Mouse (Mus musculus) kidney, embryonic 16.5 days (tissue): Measurements from ENCODE around the gene Dazap1. TPM values are rescaled to one million over a fixed set of nuclear protein-coding genes. Genes with fewer than 3 reads are reported as not detected.
A peak's percentile ranks its signal among the peaks of the same experiment; 100 is the strongest.
"Not testable (repeated sequence)": the region's sequence is repeated elsewhere in the genome, so short reads cannot be mapped to it uniquely, and the experiment has no call there.

ENCODE experiments used
- ATAC-seq: fragments of 200-750 bp; cut with Nextera tagmentation; 2 replicates; pipeline ENCODE4 v1.8.0; 2017; ENCODE audit warnings: moderate TSS enrichment; ENCODE audit not compliant: low FRiP score, low TSS enrichment
- H3K27ac ChIP-seq: fragments of 300-500 bp; sonication (generic); 2 replicates; pipeline ENCODE4 v1.5.1; 2014; ENCODE audit warnings: low read length
- H3K27me3 ChIP-seq: fragments of 300-500 bp; sonication (generic); 2 replicates; pipeline ENCODE4 v1.6.1; 2014; ENCODE audit warnings: low read length, control low read depth, mixed read lengths; ENCODE audit not compliant: insufficient read depth
- H3K36me3 ChIP-seq: fragments of 300-500 bp; sonication (generic); 2 replicates; pipeline ENCODE4 v1.6.1; 2014; ENCODE audit warnings: low read length, control low read depth, mixed read lengths; ENCODE audit not compliant: insufficient read depth
- H3K4me1 ChIP-seq: fragments of 300-500 bp; sonication (generic); 2 replicates; pipeline ENCODE4 v1.6.1; 2014; ENCODE audit warnings: low read length, control low read depth, mixed read lengths; ENCODE audit not compliant: insufficient read depth
- H3K4me2 ChIP-seq: fragments of 300-500 bp; sonication (generic); replicated peaks from 2 replicates; pipeline ENCODE4 v1.6.1; 2014; ENCODE audit warnings: low read depth, low read length
- H3K4me3 ChIP-seq: fragments of 300-500 bp; sonication (generic); 2 replicates; pipeline ENCODE4 v1.5.1; 2014; ENCODE audit warnings: mild to moderate bottlenecking, low read length
- H3K9ac ChIP-seq: fragments of 300-500 bp; sonication (generic); replicated peaks from 2 replicates; pipeline ENCODE4 v1.6.1; 2014; ENCODE audit warnings: low read length
- H3K9me3 ChIP-seq: fragments of 300-500 bp; sonication (generic); 2 replicates; pipeline ENCODE4 v1.6.1; 2016; ENCODE audit warnings: low read length, control low read depth
- WGBS: fragments of 180-500 bp; shearing (Covaris S2); extraction: QIAGEN DNeasy Blood & Tissue Kit; methylation state at CpG from one replicate; pipeline ENCODE4 v1.1.7; 2014; 5-methylcytosine and 5-hydroxymethylcytosine counted together
- polyA plus RNA-seq: library from polyadenylated mRNA; unstranded; fragments of >200 nt; fragmentation: Nextera tagmentation; extraction: Ambion mirVana; gene quantifications from 2 replicates; pipeline ENCODE4 v1.2.1, GENCODE M21; 2015

Dazap1 gene
- 52.7 and 55.4 TPM in 2 replicates for polyA plus RNA-seq

DNA sequence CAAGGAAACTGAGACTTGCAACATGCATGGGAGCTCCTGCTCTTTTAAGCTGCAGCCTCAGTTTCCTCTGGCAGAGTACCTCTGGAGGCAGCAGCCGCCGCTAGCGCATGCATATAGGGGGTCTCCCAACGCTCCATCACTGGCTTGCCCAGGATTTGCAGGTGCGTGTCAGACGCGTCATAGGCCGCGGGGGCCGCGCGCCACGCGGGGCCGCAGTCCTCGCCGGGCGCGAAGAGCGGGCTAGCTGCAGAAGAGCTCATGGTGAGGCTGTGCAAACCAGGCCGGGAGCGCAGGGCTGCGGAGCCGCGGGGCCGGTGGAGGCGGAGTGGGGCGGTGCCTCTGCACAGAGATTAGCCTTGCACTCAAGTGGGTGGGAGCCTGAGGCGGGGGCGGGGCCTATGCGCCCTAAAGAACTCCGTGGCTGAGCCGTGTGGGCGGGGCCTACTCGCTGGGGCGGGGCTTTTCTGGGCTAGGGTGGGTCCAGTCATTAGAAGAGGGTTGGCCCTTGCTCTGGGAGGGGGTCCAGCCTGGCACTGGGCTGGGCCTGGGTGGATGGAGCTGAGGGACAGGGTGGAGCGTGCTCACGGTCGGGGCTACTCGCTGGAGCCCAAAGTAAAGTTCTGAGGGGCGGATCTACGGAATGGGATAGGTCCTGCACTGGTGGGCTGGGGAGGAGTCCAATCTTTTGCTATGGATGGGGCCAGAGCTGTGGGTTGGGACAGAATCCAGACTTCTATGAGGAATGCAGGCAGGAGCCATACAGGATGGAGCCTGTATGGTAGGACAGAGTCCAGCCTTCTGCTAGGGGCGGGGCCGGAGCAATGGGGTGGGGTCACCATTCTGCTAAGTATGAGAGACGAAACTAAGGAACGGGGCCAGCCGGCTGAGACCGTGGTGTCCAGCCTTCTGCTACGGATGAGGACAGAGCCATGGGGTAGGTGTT lies at the start of gene Dazap1, which contains the start of gene Gamt:
Gene Dazap1, plus strand, starts transcription at position 845 of the 943 bp plus-strand sequence.
Gene Gamt, minus strand, starts transcription at position 371 of the 943 bp plus-strand sequence.
- H3K4me1 ChIP-seq: peaks cover 27% of the 10 kb centered on the region
- ATAC-seq: peak; percentile 94
- peak within 1 kb of the TSS; percentile 79 for H3K9ac ChIP-seq
- H3K27ac ChIP-seq: peak within 1 kb of the TSS; percentile 100
- under 1% methylated on average over 49 of the region's 49 CpGs for WGBS
- H3K4me2 ChIP-seq: peak within 1 kb of the TSS; percentile 94
- peak within 1 kb of the TSS; percentile 63 for H3K4me3 ChIP-seq
- no peaks in the 10 kb centered on the region for H3K9me3 ChIP-seq
- peaks cover 26% of the 10 kb centered on the region for H3K36me3 ChIP-seq
- no peaks in the 10 kb centered on the region for H3K27me3 ChIP-seq

DNA sequence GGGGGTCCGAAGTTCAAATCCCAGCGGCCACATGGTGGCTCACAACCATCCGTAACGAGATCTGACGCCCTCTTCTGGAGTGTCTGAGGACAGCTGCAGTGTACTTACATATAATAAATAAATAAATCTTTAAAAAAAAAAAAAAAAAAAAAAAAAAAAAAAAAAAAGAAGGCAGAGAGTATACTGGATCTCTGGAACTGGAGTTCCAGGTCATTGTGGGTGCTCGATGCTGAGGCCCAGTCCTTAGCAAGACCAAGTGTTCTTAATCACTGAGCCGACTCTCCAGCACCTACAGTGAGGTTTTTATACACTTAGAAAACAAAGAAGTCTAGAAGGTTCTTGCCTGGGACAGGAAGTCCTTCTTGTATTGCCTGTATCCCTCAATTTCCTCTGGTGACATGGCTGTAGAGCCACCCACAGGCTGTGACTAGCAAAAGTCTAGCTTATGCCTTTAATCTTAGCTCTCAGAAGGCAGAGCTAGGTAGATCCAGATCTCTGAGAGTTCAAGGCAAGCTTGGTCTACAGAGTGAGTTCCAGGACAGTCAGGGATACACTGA lies 49.7 kb upstream of the Dazap1 start:
- not testable (repeated sequence) for H3K9me3 ChIP-seq, ATAC-seq, H3K4me1 ChIP-seq, H3K36me3 ChIP-seq, H3K4me2 ChIP-seq, H3K27ac ChIP-seq, H3K27me3 ChIP-seq, H3K9ac ChIP-seq, H3K4me3 ChIP-seq
- WGBS: 83% methylated on average over 5 of the region's 7 CpGs

DNA sequence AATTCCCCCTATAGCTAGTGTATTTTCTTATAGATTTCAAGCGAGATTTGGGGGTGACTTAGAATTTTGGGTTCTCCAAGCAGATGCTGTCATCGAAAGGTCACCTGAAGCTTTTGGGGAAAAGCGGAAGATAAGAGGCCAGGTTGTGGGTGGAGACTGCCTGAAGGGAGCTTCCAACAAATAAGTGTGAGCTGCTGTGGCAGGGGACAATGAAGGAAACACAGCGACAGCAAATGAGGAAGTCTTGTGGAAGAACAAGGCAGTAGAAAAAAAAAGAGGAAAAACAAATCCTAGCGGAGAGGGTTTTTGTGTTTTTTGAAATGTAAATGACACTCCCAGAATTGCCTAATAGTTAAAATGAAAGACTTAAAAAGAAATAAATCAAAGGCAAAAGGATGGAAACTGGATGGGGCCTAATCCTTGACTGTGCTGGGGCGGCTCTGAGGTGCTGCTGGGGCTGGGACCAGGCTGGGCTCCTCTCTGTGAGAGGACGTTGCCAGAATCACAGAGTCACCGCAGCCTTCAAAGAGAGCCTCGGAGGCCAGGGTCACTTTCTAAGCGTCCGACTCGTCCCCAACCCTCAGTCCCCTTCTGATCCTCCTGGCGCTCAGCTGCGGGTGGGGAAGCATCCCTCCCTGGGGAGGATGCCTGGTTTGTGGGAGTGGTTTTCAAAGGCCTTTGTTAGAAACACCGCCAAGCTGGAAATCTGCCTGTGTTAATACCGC lies 46.1 kb upstream of the Dazap1 start:
- Histone ChIP-seq H3K9ac (0 out of 2 replicates have a peak overlapping the region, but pooled peaks have one; percentile 11), H3K27ac (no peak overlapping the region), H3K36me3 (no peaks in the 10 kb centered on the region)

DNA sequence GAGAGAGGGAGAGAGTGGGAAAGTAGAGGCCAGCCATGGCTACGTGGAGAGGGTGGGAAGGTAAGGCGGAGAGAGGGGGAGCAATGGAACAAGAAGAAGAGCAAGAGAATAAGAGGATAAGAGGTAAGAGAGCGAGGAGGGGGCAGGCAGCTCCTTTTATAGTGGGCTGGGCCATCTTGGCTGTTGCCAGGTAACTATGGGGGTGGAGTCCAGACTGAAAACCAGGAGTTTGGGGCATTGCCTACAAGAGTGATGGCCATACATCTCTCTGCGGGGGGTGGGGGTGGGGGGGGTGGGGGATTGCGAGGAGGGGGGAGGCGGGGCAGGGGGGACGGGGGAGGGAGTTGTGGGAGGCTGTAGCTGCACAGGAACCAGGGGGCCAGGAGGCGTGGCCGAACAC lies 40.6 kb upstream of the Dazap1 start:
- WGBS: 34% methylated on average over 6 of the region's 9 CpGs

More for the DNA sequence above, 46.1 kb upstream of the Dazap1 start:
- no peak for ATAC-seq
- Histone ChIP-seq H3K9me3 (no peaks in the 10 kb centered on the region), H3K4me2 (no peak overlapping the region), H3K4me3 (no peak overlapping the region), H3K27me3 (no peaks in the 10 kb centered on the region), H3K4me1 (no peaks in the 10 kb centered on the region)
- WGBS: 34% methylated on average over 16 of the region's 16 CpGs

DNA sequence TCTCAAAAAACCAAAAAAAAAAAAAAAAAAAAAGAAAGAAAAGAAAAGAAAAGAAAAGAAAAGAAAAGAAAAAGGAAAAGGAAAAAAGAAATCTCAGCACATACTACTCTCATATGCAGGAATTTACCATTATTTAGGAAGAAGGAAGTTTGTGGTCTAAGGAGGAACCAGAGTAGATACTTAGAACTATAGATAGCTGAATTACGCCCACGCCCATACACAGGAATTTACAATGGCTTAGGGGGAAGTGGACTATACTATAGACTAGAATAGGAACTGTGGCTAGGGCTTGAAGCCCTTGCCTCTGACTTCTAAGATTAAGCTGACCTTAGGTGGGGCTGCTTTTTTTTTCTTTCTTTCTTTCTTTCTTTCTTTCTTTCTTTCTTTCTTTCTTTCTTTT lies 38.1 kb upstream of the Dazap1 start:
- H3K36me3 ChIP-seq, H3K9me3 ChIP-seq, H3K9ac ChIP-seq, ATAC-seq, H3K4me2 ChIP-seq, H3K4me3 ChIP-seq, H3K27me3 ChIP-seq, H3K27ac ChIP-seq: not testable (repeated sequence)
- H3K4me1 ChIP-seq: peaks cover 20% of the 10 kb centered on the region
- 97% methylated on average over 2 of the region's 2 CpGs for whole genome bisulfite sequencing

More for the DNA sequence above, 40.6 kb upstream of the Dazap1 start:
- H3K9ac ChIP-seq: no peak overlapping the region
- H3K4me3 ChIP-seq: no peak overlapping the region
- no peaks in the 10 kb centered on the region for H3K36me3 ChIP-seq
- peaks cover 6% of the 10 kb centered on the region for H3K4me1 ChIP-seq
- H3K9me3 ChIP-seq: no peaks in the 10 kb centered on the region
- H3K4me2 ChIP-seq: no peak overlapping the region
- no peaks in the 10 kb centered on the region for H3K27me3 ChIP-seq
- ATAC-seq: no peak
- no peak overlapping the region for H3K27ac ChIP-seq

DNA sequence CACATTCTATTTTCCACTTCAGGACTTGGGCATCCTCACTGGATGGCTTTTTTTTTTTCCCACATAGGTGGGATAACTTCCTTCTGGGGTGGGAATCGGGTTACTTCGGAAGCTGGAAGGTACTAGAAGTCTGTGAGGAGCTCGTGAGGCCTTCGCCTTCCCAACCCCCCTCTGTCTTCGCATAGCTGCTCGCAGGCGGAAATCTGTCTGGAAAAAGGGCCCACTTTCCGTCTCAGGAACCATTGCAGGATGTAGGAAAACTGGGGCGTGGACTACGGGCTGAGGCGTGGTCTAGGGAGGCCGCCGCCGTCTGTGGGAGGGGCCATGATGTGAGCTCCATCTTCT lies 35.2 kb upstream of the Dazap1 start:
- peaks cover 12% of the 10 kb centered on the region for H3K36me3 ChIP-seq
- 0% methylated on average over 14 of the region's 14 CpGs for WGBS
- H3K9ac ChIP-seq: peak overlapping the region; percentile 62
- H3K4me3 ChIP-seq: peak overlapping the region; percentile 30
- no peaks in the 10 kb centered on the region for H3K9me3 ChIP-seq
- H3K27me3 ChIP-seq: no peaks in the 10 kb centered on the region
- no peak for ATAC-seq
- peak overlapping the region; percentile 84 for H3K4me2 ChIP-seq
- peaks cover 36% of the 10 kb centered on the region for H3K4me1 ChIP-seq
- H3K27ac ChIP-seq: peak overlapping the region; percentile 88

DNA sequence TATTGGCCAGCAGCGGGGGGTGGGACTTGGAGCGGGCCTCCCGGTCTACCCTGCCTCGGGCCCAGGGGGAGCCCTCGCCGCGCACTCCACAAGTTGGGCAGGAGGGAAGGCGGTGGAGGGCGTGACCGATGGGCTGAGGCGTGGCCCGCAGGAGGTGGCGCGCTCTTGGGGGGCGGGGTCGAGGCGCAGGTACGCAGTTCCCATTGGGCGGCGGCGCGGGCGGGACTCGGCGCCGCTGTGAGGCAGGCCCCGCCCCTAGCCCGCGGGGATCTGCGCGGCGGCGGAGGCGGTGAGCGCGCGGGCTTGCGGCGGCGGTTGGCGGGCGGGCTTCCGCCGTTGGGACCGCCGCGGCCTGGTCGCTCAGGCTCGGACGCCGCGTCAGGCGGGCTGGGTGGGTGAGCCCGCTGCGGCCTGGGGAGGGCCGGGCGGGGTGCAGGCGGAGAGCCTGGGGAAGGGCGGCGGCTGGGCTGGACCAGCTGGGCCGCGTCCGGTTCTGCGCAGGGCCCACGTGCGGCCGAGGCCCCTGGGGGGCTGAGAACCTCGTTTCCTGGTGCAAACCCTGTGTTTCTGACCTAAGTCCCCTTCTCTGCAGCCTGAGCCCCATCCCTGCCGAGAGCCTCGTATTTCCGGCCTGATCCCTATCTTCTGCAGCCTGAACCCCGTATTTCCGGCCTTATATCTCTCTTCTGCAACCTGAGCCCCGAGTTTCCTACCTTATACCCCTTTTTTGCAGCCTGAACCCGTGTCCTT lies 34.7 kb upstream of the Dazap1 start, which contains the start of gene Mum1:
Gene Mum1, plus strand, starts transcription at position 19 of the 750 bp plus-strand sequence.
- Histone ChIP-seq H3K4me2 (peak within 1 kb of the TSS; percentile 84), H3K27me3 (no peaks in the 10 kb centered on the region), H3K9ac (peak within 1 kb of the TSS; percentile 93), H3K4me1 (peaks cover 35% of the 10 kb centered on the region), H3K36me3 (peaks cover 16% of the 10 kb centered on the region), H3K9me3 (no peaks in the 10 kb centered on the region), H3K27ac (peak within 1 kb of the TSS; percentile 88), H3K4me3 (peak within 1 kb of the TSS; percentile 73)
- under 1% methylated on average over 59 of the region's 75 CpGs for WGBS
- ATAC-seq: peak; percentile 99

DNA sequence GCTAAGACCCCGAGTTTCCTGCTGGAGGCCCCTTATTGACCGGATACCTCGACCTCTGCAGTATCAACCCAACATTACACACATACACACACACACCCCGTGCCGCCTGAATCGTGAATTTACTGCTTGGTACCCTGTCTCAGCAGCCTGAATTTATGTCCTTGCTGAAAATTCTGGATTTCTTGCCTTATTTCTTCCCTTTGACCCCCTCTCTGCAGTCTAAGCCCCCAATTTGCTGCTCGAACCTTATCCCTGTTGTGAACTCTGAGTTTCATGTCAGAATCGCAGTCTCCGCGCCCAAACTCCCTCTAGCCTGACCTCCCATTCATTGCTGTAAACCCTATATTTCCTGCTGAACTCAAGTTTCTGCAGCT lies 34.1 kb upstream of the Dazap1 start:
- no peaks in the 10 kb centered on the region for H3K9me3 ChIP-seq
- peaks cover 35% of the 10 kb centered on the region for H3K4me1 ChIP-seq
- peak overlapping the region; percentile 84 for H3K4me2 ChIP-seq
- H3K27ac ChIP-seq: peak overlapping the region; percentile 87
- peaks cover 21% of the 10 kb centered on the region for H3K36me3 ChIP-seq
- peak overlapping the region; percentile 73 for H3K4me3 ChIP-seq
- under 1% methylated on average over 10 of the region's 10 CpGs for WGBS
- no peaks in the 10 kb centered on the region for H3K27me3 ChIP-seq
- H3K9ac ChIP-seq: peak overlapping the region; percentile 93
- ATAC-seq: no peak
